Mouse (Mus musculus) Patski (cell line): ENCODE measurements around the gene Nrxn3. TPM values are rescaled to one million over a fixed set of nuclear protein-coding genes. Genes with fewer than 3 reads are reported as not detected.

ENCODE experiments used
- ATAC-seq: fragments of 100-300 bp; one replicate; pipeline ENCODE4 v1.8.0; 2021
- CTCF ChIA-PET: fragments of 350-600 bp; sonication (Branson Sonifier 250); formaldehyde crosslinking; loops from one replicate; lab custom pipeline; 2022; ENCODE audit warnings: inconsistent platforms; lab: Charles Lee
- POLR2A ChIA-PET: fragments of 350-600 bp; sonication (Branson Sonifier 250); formaldehyde crosslinking; loops from one replicate; lab custom pipeline; 2022; ENCODE audit warnings: antibody characterized with exemption, inconsistent platforms; lab: Charles Lee
- DNase-seq: peaks from one replicate; pipeline ENCODE4 v3.0.0-alpha.2; 2011; ENCODE audit warnings: low read depth, low spot score
- H3K27me3 ChIP-seq: fragments of 371-371 bp; one replicate; pipeline ENCODE4 v1.5.1; 2021
- CTCF ChIP-seq: fragments of 100-300 bp; IDR thresholded peaks from one replicate; pipeline ENCODE4 v1.5.1; 2021
- in situ Hi-C: fragments of 300-500 bp; cut with MboI; formaldehyde crosslinking; loops from 3 replicates; pipeline ENCODE4 v1.11.1; 2018; ENCODE audit warnings: low pct_unique_long_range_greater_than_20kb, mixed read lengths
- polyA plus RNA-seq: library from polyadenylated mRNA; unstranded; gene quantifications from one replicate; pipeline ENCODE4 v1.2.3, GENCODE M21; 2021

Nrxn3 gene
- polyA plus RNA-seq, 1 experiment from 2014 or later: not detected

DNA sequence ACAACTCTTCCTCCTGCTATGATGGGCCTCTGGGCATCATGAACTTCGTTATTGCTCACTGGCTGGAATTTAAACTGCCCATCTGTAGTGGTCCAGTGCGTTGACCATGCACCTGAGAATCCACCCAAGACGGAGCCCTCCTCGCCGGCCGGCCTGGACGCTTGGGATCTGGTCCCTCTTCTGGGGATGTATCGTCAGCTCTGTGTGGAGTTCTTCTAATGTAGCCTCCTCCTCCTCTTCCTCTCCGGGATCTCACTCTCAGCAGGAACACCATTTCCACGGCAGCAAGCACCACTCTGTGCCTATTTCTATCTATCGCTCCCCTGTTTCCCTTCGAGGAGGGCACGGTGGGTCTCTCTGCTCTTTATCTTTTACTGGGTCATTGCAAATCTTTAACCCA, 1090.6 kb downstream of the Nrxn3 start:
- H3K27me3 ChIP-seq: no peaks in the 10 kb centered on the region
- TF ChIP-seq CTCF: no peak
- CTCF ChIA-PET: no interaction called here
- no peak for ATAC-seq
- DNase-seq: no peak
- in situ Hi-C loops: no loop called here
- POLR2A ChIA-PET: no interaction called here

DNA sequence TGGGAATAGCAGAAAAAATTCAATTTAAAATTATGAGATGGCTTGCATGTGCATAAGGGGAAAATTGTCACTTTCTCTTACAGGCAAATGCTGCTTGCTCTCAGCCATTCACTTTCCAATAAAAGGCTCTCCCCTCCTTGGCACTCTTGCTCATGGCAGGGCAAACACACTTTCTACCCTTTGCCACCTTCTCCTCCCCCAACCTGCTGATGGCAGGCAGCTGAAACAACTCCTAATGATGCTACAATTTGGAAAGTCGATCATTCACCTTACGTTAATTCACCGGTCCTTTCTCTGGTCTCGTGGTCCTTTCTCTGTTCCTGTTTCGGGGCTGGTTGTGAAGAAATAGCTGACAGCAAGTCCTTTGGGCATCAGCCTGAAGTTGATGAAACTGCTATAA, 1091.0 kb downstream of the Nrxn3 start:
- POLR2A ChIA-PET: no interaction called here
- in situ Hi-C loops: no loop called here

DNA sequence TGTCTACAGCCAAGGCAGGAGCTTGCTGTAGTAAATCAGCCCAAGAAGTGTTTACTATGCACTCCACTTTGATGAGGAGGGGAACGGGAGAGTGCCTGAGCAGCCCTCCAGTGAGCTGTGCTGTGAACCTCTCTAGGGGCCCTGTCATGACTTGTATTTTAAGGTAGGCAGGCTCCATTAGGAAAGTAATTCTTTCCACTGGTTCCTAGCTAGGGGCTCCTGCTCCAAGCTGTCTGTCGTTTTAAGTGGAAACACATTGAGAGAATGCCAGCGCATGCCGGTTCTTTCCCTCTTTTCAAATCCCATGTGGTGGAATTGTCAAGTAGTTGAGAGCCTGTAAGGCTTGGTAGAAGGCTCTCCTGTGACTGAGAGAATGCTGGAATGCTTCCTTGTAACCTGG, 1091.9 kb downstream of the Nrxn3 start:
- no peak for ATAC-seq
- CTCF ChIA-PET: no interaction called here
- in situ Hi-C loops: no loop called here

More for the DNA sequence above, 1091.0 kb downstream of the Nrxn3 start:
- H3K27me3 ChIP-seq: no peaks in the 10 kb centered on the region
- no peak for DNase-seq
- ATAC-seq: no peak
- CTCF ChIA-PET: no interaction called here
- no peak for TF ChIP-seq CTCF

GRCm38 (mm10) chr12:89817072-89817773, 1094.5 kb downstream of the Nrxn3 start:
- DNase-seq: no peak
- CTCF ChIA-PET: no interaction called here
- in situ Hi-C loops: no loop called here
- ATAC-seq: no peak
- H3K27me3 ChIP-seq: peaks cover 3% of the 10 kb centered on the region
- TF ChIP-seq CTCF: no peak
- POLR2A ChIA-PET: no interaction called here

More for the DNA sequence above, 1091.9 kb downstream of the Nrxn3 start:
- no peak for TF ChIP-seq CTCF
- DNase-seq: no peak
- POLR2A ChIA-PET: no interaction called here
- no peaks in the 10 kb centered on the region for H3K27me3 ChIP-seq

DNA sequence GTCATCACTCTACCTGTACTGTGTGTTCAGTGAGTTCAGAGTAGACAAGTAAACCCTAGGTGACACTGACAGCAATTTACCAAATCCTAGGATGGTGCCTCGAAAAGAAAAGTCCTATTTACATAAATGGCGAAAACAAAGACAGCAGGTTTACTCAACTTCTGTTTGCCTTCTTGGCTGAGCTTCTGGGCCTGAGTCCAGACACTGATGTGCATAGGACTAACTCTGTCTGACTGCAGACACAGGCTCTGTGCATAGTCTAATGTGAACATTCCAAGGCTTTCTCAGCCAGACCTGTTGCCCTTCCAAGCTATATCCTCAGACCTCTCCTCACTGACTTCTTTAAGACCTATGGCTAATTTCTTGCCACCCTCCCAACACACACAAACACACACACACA, 1095.5 kb downstream of the Nrxn3 start:
- TF ChIP-seq CTCF: no peak
- ChIA-PET POLR2A (no interaction called here), CTCF (no interaction called here)
- DNase-seq (no peak), ATAC-seq (no peak)
- in situ Hi-C loops: no loop called here
- peaks cover 3% of the 10 kb centered on the region for H3K27me3 ChIP-seq

DNA sequence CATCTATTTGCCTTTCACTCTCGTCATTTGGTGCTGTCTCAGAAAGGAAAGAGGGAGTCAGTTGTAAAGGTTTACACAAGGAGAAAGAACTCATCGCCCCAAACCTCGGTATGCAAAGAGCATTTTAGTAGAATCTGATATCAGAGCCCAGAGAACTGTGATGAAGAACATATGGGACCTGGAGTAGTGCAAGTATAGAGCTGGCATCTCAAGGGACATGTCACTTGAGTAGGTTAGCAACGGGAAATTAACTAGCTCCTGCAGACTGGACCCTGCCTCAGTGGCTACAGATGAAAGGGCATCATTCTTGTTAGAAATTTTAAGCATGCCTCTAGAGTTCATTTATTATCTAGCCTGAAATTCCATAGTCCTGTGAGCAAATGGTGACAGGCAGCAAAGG, 1099.5 kb downstream of the Nrxn3 start:
- in situ Hi-C loops: no loop called here

GRCm38 (mm10) chr12:89829927-89830326, 1107.3 kb downstream of the Nrxn3 start:
- in situ Hi-C loops: no loop called here
- ChIA-PET CTCF (interaction anchor here (1.5 kb wide), 1 partner anchor 9 kb away, joined by 3 read pairs; no protein-coding TSS in a partner anchor), POLR2A (no interaction called here)
- no peak for ATAC-seq
- H3K27me3 ChIP-seq: no peaks in the 10 kb centered on the region
- no peak for DNase-seq
- no peak for TF ChIP-seq CTCF

More for the DNA sequence above, 1099.5 kb downstream of the Nrxn3 start:
- POLR2A ChIA-PET: no interaction called here
- no peak for DNase-seq
- CTCF ChIA-PET: no interaction called here
- TF ChIP-seq CTCF: no peak
- no peak for ATAC-seq
- H3K27me3 ChIP-seq: peaks cover 3% of the 10 kb centered on the region

- TF ChIP-seq CTCF: no peak
- no peaks in the 10 kb centered on the region for H3K27me3 ChIP-seq
- POLR2A ChIA-PET: no interaction called here
- in situ Hi-C loops: no loop called here
- no peak for DNase-seq
- no peak for ATAC-seq
- CTCF ChIA-PET: interaction anchor here (1.5 kb wide), 1 partner anchor 9 kb away, joined by 3 read pairs; no protein-coding TSS in a partner anchor
Measured at GRCm38 (mm10) chr12:89830350-89830749, 1107.7 kb downstream of the Nrxn3 start.

DNA sequence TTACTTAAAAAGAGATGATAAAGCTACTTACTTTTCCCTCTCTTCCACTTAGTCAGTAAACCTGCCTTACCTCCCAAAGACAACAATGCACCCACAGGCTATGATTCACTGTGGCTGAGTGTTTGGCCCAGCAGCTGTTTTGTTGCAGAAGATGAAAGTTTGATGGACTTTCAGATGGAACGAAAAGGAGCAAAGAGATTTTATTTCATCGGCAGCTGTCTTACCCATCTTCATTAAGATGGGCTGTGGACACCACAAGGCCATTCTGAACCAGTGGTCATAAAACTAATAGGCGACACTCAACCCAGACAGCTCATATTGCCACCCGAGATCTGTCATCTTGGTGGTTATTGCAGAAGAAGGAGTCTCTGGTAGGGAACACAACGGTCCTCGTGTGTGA, 1108.6 kb downstream of the Nrxn3 start:
- ATAC-seq (no peak), DNase-seq (no peak)
- in situ Hi-C loops: no loop called here

GRCm38 (mm10) chr12:89836271-89836670, 1113.6 kb downstream of the Nrxn3 start:
- POLR2A ChIA-PET: no interaction called here

More for the DNA sequence above, 1108.6 kb downstream of the Nrxn3 start:
- H3K27me3 ChIP-seq: no peaks in the 10 kb centered on the region
- TF ChIP-seq CTCF: no peak
- POLR2A ChIA-PET: no interaction called here
- CTCF ChIA-PET: no interaction called here

GRCm38 (mm10) chr12:89842861-89843260, 1120.2 kb downstream of the Nrxn3 start:
- H3K27me3 ChIP-seq: no peaks in the 10 kb centered on the region
- no peak for TF ChIP-seq CTCF
- in situ Hi-C loops: no loop called here
- ATAC-seq (no peak), DNase-seq (no peak)
- CTCF ChIA-PET: no interaction called here
- POLR2A ChIA-PET: no interaction called here

More at GRCm38 (mm10) chr12:89836271-89836670, 1113.6 kb downstream of the Nrxn3 start:
- H3K27me3 ChIP-seq: no peaks in the 10 kb centered on the region
- in situ Hi-C loops: no loop called here
- CTCF ChIA-PET: no interaction called here
- DNase-seq (no peak), ATAC-seq (no peak)
- TF ChIP-seq CTCF: no peak

GRCm38 (mm10) chr12:89848116-89848515, 1125.4 kb downstream of the Nrxn3 start:
- no peak for TF ChIP-seq CTCF
- in situ Hi-C loops: no loop called here
- CTCF ChIA-PET: no interaction called here
- ATAC-seq: no peak
- no peak for DNase-seq
- H3K27me3 ChIP-seq: no peaks in the 10 kb centered on the region
- POLR2A ChIA-PET: no interaction called here
